Mouse (Mus musculus) liver, embryonic 12.5 days (tissue): ENCODE measurements around the gene Pdcl2. TPM values are rescaled to one million over a fixed set of nuclear protein-coding genes. Genes with fewer than 3 reads are reported as not detected.

ENCODE experiments used
- ATAC-seq: fragments of 200-750 bp; cut with Nextera tagmentation; 2 replicates; pipeline ENCODE4 v1.8.0; 2017; ENCODE audit warnings: moderate number of reproducible peaks, mild to moderate bottlenecking, moderate library complexity
- H3K27ac ChIP-seq: fragments of 300-500 bp; sonication (generic); 2 replicates; pipeline ENCODE4 v1.5.1; 2016; ENCODE audit warnings: mild to moderate bottlenecking
- H3K27me3 ChIP-seq: fragments of 300-500 bp; sonication (generic); replicated peaks from 2 replicates; pipeline ENCODE4 v1.6.1; 2016; ENCODE audit warnings: mild to moderate bottlenecking, moderate library complexity
- H3K36me3 ChIP-seq: fragments of 300-500 bp; sonication (generic); 2 replicates; pipeline ENCODE4 v1.6.1; 2016; ENCODE audit warnings: mild to moderate bottlenecking, moderate library complexity
- H3K4me1 ChIP-seq: fragments of 300-500 bp; sonication (generic); 2 replicates; pipeline ENCODE4 v1.6.1; 2016
- H3K4me2 ChIP-seq: fragments of 300-500 bp; sonication (generic); 2 replicates; pipeline ENCODE4 v1.6.1; 2016; ENCODE audit warnings: mild to moderate bottlenecking, moderate library complexity
- H3K4me3 ChIP-seq: fragments of 300-500 bp; sonication (generic); 2 replicates; pipeline ENCODE4 v1.5.1; 2016; ENCODE audit warnings: mild to moderate bottlenecking, moderate library complexity
- H3K9ac ChIP-seq: fragments of 300-500 bp; sonication (generic); 2 replicates; pipeline ENCODE4 v1.6.1; 2016; ENCODE audit warnings: mild to moderate bottlenecking, moderate library complexity
- H3K9me3 ChIP-seq: fragments of 300-500 bp; sonication (generic); replicated peaks from 2 replicates; pipeline ENCODE4 v1.6.1; 2016; ENCODE audit warnings: mild to moderate bottlenecking, moderate library complexity
- WGBS: fragments of 180-500 bp; shearing (Covaris S2); methylation state at CpG from one replicate; pipeline ENCODE4 v1.1.7; 2016; ENCODE audit not compliant: insufficient replicate concordance; 5-methylcytosine and 5-hydroxymethylcytosine counted together
- polyA plus RNA-seq: library from polyadenylated mRNA; unstranded; fragments of >200 nt; fragmentation: Nextera tagmentation; extraction: Ambion mirVana; gene quantifications from 2 replicates; pipeline ENCODE4 v1.2.1, GENCODE M21; 2016

The Pdcl2 gene
- polyA plus RNA-seq, 1 experiment from 2014 or later: not detected

DNA sequence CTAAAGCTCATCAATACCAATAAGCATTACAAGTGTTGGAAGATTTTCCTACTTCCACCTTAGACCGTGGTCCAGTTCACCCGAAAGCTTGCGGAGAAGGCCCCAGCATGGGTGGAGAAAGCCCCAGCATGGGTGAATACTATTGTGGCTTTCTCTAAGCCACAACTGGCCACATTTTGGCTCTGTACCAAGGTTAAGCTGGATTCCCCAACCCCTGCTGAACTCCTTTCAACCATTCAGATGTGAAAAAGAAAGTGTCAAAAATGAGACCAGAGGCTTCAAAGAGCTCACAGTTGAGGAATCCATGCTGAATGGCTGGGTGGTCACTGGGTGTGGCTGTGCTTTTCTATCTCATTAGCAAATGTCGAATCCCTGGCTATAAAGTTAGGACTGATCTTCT is 2.9 kb upstream of the Pdcl2 start:
- WGBS: 77% methylated on average over 4 of the region's 4 CpGs
- Histone ChIP-seq H3K27ac (no peak overlapping the region), H3K4me3 (no peak overlapping the region), H3K9ac (no peak overlapping the region), H3K27me3 (no peaks in the 10 kb centered on the region), H3K9me3 (no peaks in the 10 kb centered on the region), H3K4me2 (no peak overlapping the region), H3K36me3 (no peaks in the 10 kb centered on the region), H3K4me1 (no peaks in the 10 kb centered on the region)
- ATAC-seq: no peak

DNA sequence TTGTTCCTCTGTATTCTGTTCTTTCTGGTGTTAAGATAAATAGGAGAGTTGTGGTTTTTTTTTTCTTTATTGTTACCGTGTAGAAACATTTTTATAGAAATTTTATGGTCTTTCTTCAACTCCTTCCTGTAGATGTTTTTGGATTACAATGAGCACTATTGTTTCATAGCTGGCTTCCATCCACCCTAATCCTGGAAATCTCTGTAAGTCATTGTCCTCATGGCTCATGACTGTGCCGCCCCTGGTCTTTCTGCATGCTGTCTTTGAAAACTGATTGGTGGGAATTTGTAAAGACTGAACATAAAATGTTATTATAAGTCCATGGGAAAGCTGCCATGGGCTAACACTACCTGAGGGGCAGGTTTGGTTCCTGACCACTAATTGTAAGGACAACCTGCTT is 3.7 kb downstream of the Pdcl2 start:
- Histone ChIP-seq H3K4me2 (no peak overlapping the region), H3K9ac (no peak overlapping the region), H3K4me1 (no peaks in the 10 kb centered on the region), H3K27me3 (no peaks in the 10 kb centered on the region), H3K27ac (no peak overlapping the region), H3K36me3 (no peaks in the 10 kb centered on the region), H3K4me3 (no peak overlapping the region), H3K9me3 (no peaks in the 10 kb centered on the region)
- no peak for ATAC-seq
- WGBS: 77% methylated on average over 2 of the region's 2 CpGs

DNA sequence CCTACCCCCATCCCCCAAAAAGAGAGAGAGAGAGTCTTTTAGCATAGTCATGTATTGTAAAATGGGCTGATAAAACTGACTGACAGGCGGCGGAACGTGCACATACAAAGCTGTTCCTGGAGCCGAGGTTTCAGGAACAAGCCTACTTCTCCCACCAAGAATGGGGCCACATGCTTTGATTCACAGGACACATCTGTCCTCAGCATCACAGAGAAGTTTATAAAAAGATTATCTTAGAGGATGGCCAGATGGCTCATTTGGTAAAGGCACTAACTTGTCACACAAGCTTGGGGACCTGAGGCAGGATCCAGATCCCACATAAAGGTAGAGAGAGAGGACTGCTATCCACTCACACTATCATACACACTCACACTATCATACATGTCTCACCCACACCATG is 5.8 kb downstream of the Pdcl2 start:
- Histone ChIP-seq H3K4me1 (no peaks in the 10 kb centered on the region), H3K9me3 (no peaks in the 10 kb centered on the region), H3K4me2 (no peak overlapping the region), H3K27ac (no peak overlapping the region), H3K27me3 (no peaks in the 10 kb centered on the region), H3K36me3 (no peaks in the 10 kb centered on the region), H3K9ac (no peak overlapping the region), H3K4me3 (no peak overlapping the region)
- no peak for ATAC-seq
- 68% methylated on average over 4 of the region's 4 CpGs for WGBS

DNA sequence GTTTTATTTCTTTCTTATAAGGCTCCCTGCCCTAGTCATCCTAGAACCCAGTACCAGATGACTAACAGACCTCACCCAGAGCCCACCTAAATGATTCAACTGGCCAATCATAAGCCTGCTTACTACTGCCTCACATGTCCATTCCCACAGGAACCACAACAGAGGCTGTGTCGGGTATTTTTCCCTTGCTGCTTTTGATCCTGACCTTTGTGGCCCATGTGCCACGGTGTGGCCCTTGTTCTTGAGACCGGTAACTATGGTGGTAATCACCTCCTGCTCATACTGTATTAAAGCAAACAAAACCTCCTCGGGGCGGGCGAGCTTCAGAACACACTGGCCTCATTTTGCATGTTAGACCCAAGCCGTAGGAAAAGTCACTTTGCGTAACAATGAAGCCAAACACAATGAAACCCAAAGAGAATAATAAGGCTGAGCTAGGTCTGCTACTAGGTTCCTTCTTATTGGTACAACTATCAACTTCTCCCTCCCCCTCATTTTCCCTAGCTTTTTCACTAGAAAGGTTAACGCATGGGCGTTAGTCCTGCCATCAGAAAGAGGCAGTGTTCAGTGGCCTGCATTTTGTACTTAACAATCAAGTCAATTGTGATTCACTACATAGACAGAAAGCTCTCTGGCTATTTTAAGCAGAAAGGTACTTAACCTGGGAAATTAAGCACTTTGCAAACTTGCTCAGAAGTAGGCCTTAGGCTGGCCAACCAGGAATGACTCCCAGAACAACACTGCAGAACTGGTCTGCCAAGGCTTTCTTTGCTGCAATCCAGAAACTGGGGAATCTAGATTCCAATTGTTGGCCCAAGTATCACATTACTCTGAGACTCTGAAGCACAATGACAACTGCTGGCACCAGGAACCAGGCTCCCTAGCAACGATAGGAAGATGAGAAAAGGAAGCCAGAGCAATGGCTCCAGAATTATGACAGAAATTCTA is 9.4 kb downstream of the Pdcl2 start:
- no peaks in the 10 kb centered on the region for H3K4me1 ChIP-seq
- no peak overlapping the region for H3K4me3 ChIP-seq
- H3K9me3 ChIP-seq: no peaks in the 10 kb centered on the region
- no peak overlapping the region for H3K27ac ChIP-seq
- no peaks in the 10 kb centered on the region for H3K36me3 ChIP-seq
- H3K4me2 ChIP-seq: no peak overlapping the region
- WGBS: 67% methylated on average over 11 of the region's 11 CpGs
- no peak overlapping the region for H3K9ac ChIP-seq
- no peak for ATAC-seq
- no peaks in the 10 kb centered on the region for H3K27me3 ChIP-seq

DNA sequence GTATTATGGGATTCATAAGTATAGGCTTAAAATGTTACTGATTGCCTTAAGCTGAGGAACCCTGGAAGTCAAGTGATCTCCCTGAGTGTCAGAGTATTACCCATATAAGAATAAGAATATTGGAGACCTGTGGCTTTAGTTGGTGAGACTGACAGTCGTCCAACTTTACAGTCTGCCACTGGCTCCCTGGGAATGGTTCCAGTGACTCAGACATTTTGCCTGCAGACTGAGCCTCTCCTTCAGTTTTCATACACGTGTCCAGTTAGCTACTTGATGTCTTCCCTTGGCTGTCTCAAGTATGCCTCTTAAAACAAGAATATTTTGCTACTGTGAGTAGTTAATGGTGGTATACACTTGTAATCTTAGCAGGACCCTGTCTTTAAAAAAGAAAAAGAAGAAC is 22.8 kb downstream of the Pdcl2 start:
- Histone ChIP-seq H3K4me3 (no peak overlapping the region), H3K4me1 (peaks cover 16% of the 10 kb centered on the region), H3K27me3 (peaks cover 24% of the 10 kb centered on the region), H3K9me3 (no peaks in the 10 kb centered on the region), H3K27ac (no peak overlapping the region), H3K4me2 (no peak overlapping the region), H3K9ac (no peak overlapping the region), H3K36me3 (no peaks in the 10 kb centered on the region)
- 47% methylated on average over 2 of the region's 2 CpGs for WGBS
- ATAC-seq: no peak

DNA sequence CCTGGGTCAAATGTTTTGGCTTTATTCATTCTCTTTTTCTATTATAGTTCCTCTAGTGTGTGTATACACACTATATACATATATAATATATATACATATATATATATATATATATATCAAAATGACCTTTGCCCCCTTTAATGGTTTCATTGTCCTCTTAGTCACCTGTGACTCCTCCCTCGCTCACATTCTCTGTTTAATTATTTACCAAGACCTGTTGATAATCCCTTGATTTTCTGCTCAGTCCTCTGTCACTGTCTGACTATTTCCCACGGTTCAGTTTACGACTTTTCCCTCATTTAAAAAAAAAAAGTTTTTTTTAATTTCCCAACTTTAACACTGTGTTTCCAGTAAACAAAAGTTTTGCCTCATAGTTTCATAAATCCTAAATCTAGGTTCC is 24.7 kb downstream of the Pdcl2 start:
- 69% methylated on average over 3 of the region's 3 CpGs for WGBS
- H3K27ac ChIP-seq: no peak overlapping the region
- no peak overlapping the region for H3K4me3 ChIP-seq
- H3K9me3 ChIP-seq: no peaks in the 10 kb centered on the region
- H3K9ac ChIP-seq: no peak overlapping the region
- ATAC-seq: no peak
- peaks cover 24% of the 10 kb centered on the region for H3K27me3 ChIP-seq
- no peak overlapping the region for H3K4me2 ChIP-seq
- peaks cover 23% of the 10 kb centered on the region for H3K4me1 ChIP-seq
- no peaks in the 10 kb centered on the region for H3K36me3 ChIP-seq

DNA sequence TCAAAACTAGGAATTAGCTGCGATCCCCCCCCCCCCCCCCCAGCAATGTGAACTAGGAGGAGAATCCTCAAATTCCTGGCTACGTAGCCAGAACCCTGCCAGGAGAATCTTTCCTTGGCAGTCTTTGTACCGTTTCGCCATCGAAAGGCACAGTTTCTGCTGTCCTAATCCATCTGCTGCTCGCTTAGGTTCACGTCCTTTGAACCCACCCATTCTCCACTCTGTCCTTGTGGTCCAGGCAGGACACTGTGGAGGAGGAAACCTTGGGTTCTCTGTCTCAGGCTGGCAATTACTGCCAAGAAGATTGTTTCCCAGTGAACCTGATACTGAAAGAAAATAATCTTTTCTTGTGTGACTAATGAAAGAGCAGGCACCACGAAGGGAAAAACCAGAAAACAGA is 25.3 kb downstream of the Pdcl2 start:
- Histone ChIP-seq H3K9ac (no peak overlapping the region), H3K36me3 (no peaks in the 10 kb centered on the region), H3K4me3 (peak overlapping the region; percentile 80), H3K27me3 (peaks cover 24% of the 10 kb centered on the region), H3K4me1 (peaks cover 23% of the 10 kb centered on the region), H3K4me2 (peak overlapping the region; percentile 97), H3K9me3 (no peaks in the 10 kb centered on the region), H3K27ac (no peak overlapping the region)
- ATAC-seq: no peak
- WGBS: 10% methylated on average over 7 of the region's 8 CpGs

DNA sequence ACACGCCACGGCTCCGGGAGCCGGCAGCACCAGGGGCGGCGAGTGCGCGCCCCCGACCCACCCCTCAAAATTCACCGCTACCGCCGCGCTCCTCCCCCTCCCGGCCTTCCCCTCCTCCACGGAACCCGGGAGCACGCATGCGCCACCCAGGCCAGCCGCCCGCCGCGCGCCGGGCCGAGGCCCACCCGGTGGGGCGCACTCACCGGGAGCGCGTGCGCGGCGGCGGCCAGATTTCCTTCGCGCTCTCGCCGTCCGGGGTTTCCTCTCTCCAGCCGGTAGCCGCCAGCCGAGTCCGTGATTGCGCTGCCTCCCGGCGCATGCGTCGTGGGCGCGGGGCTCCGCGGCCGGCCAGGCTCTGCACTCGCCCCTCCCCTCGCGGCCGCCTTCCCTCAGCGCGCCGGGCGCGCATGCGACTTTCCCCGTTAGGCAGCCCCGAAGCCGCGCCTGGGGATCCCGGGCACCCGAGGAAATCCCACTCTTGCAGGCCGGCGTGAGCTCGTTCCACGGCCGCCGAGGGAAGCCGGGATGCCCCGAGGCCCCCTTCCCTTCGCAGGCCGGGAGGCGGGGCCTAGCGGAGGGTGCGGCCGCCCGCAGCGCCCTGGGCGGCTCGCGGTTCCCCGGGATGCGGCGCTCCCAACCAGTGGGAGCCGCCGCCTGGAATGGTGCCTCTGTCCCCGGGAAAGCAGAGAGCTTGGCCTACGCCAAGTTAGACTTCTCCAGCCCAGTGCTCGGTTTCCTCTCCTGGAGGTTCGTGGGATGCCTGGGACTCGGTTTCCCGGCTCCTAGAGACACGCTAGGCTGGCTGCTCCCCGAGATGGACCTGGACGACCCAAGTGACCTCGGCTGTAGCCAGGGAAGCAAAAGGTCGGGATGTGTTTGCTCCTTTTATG is 26.3 kb downstream of the Pdcl2 start, which contains the start of gene Clock:
Clock (minus strand) TSS at position 341 of the 890 bp plus-strand sequence.
- H3K4me3 ChIP-seq: peak within 1 kb of the TSS; percentile 80
- H3K9ac ChIP-seq: peak within 1 kb of the TSS; percentile 89
- no peaks in the 10 kb centered on the region for H3K36me3 ChIP-seq
- peak; percentile 79 for ATAC-seq
- H3K9me3 ChIP-seq: no peaks in the 10 kb centered on the region
- peak within 1 kb of the TSS; percentile 83 for H3K27ac ChIP-seq
- under 1% methylated on average over 93 of the region's 104 CpGs for WGBS
- H3K27me3 ChIP-seq: peaks cover 24% of the 10 kb centered on the region
- peak within 1 kb of the TSS; percentile 97 for H3K4me2 ChIP-seq
- peaks cover 23% of the 10 kb centered on the region for H3K4me1 ChIP-seq

DNA sequence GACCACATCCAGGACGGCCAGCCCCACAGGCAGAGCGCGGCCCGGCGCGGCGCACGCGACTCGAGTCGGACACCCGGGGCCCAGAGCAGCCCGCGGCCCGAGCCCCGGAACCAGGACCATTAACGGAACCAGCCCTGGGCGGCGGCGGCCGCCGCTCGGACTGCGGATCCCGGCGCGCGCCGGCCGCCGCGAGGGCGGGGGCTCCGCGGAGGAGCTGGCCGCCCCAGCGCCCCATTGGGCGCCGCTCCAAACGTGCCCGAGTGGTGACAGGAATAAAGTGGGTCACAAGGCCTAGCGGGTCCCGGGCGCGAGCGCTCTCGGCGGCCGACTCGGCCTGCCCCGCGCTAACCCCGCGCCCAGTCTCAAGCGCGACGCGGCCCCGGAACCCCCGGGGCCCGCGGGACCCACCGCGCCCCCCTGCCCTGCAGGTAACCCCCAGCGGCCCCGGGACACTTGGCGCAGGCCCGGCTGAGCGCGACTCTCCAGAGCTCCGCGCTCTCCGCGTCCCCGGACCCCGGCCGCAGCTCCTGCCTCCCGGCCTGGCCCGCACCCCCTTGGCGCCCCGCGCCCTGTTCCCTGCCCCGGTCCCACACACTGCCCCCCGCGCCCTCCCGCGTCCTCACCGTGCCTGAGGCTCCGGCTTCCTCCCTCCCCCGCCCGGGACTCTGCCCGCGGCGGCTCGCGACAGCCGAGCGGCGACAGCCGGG is 27.1 kb downstream of the Pdcl2 start:
- peak; percentile 83 for ATAC-seq
- H3K4me1 ChIP-seq: peaks cover 23% of the 10 kb centered on the region
- under 1% methylated on average over 82 of the region's 100 CpGs for WGBS
- H3K9ac ChIP-seq: peak overlapping the region; percentile 89
- H3K4me3 ChIP-seq: peak overlapping the region; percentile 80
- peak overlapping the region; percentile 97 for H3K4me2 ChIP-seq
- H3K27ac ChIP-seq: peak overlapping the region; percentile 83
- peaks cover 24% of the 10 kb centered on the region for H3K27me3 ChIP-seq
- no peaks in the 10 kb centered on the region for H3K9me3 ChIP-seq
- H3K36me3 ChIP-seq: no peaks in the 10 kb centered on the region

DNA sequence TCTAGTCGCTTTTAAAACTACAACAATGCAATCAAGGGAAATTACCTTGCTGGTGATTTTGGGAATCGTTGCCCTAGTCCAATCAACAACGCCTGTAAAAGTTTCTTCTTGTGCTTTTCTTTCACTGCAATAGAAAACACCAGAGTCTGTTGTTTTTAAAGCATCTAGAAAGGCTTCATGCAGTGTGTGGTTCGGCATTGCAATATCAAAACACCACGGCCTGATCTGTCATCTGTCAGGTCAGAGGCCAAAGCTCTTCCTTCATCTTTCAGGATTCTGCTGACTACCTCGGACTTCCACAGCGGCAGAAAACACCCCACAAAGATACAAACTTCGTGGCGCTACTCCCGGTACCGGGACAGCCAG is 27.6 kb downstream of the Pdcl2 start:
- peaks cover 24% of the 10 kb centered on the region for H3K27me3 ChIP-seq
- no peak for ATAC-seq
- peak overlapping the region; percentile 83 for H3K27ac ChIP-seq
- no peaks in the 10 kb centered on the region for H3K36me3 ChIP-seq
- H3K4me3 ChIP-seq: peak overlapping the region; percentile 80
- no peaks in the 10 kb centered on the region for H3K9me3 ChIP-seq
- WGBS: 6% methylated on average over 11 of the region's 11 CpGs
- H3K9ac ChIP-seq: peak overlapping the region; percentile 89
- peak overlapping the region; percentile 97 for H3K4me2 ChIP-seq
- peaks cover 23% of the 10 kb centered on the region for H3K4me1 ChIP-seq

DNA sequence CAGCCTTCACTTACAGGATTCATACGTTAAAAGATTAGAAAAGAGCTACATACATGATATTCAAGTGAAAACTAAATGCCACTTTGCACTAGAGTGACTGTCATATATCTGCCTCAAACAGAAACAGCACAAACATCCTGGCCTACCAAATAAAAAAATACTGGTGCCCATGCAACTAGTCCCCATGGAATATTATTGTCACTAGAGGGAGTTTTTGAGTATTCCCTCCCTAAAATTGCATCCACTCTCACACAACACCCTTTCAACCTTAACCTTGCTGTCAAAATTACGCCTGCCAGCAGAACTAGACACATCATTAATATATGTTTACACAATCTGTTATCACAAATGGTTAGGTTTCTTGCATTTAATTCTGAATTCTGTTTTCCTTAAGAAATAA is 28.9 kb downstream of the Pdcl2 start:
- H3K4me3 ChIP-seq: no peak overlapping the region
- H3K9ac ChIP-seq: no peak overlapping the region
- H3K36me3 ChIP-seq: no peaks in the 10 kb centered on the region
- no peak overlapping the region for H3K27ac ChIP-seq
- peaks cover 24% of the 10 kb centered on the region for H3K27me3 ChIP-seq
- WGBS: 69% methylated on average over 2 of the region's 2 CpGs
- H3K9me3 ChIP-seq: no peaks in the 10 kb centered on the region
- peaks cover 23% of the 10 kb centered on the region for H3K4me1 ChIP-seq
- no peak for ATAC-seq
- H3K4me2 ChIP-seq: no peak overlapping the region
